ENCODE assay signal across 7 mouse cellular contexts in the genomic region with DNA sequence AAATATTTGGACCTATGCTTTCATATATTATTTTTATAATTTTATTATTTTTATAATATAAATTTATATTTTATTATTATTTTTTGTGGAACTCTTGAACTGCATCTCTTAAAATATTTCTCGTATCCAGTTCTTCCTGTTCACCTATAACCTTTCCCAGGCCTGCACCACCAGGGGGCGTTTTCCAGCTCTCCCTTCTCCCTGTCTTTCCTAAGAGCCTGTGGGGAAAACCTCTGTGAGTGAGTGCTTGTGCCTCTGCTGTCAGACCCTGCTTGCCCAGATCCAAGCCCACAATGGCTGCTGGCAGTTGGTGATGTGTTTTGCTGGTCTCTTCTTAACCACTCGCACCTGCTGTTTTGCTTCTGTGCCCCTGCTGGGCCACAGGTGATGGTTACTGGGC. TPM values are rescaled to one million over a fixed set of nuclear protein-coding genes. Genes with fewer than 3 reads are reported as not detected.
DNase-seq lines count a peak whose midpoint lies in the region; ATAC-seq lines count a peak whose summit lies in the region.

No protein-coding gene starts in this region.

- no peak overlapping the region for H3K9ac ChIP-seq in forebrain, embryonic 15.5 days (replicated peaks)

- H3K27ac ChIP-seq in forebrain, embryonic 15.5 days (replicated peaks), result no peak overlapping the region

- no peak overlapping the region for H3K4me3 ChIP-seq in forebrain, embryonic 15.5 days

- H3K9me3 ChIP-seq in forebrain, embryonic 15.5 days, result no peaks in the 10 kb centered on the region

- ATAC-seq in forebrain, embryonic 15.5 days (replicated peaks), result 0 out of 2 replicates have a peak, but pooled peaks have one; percentile 53
- 0 out of 2 replicates have a peak, but pooled peaks have one; percentile 44 for ATAC-seq in megakaryocyte progenitor cell, adult 5-6 weeks (replicated peaks; ENCODE audit: poor library complexity)

- DNase-seq in A20 (ENCODE audit: low read depth, low spot score) (peak; percentile 43), ES-CJ7 (ENCODE audit: low read depth, low spot score) (peak; percentile 83)
- peak; percentile 61 for DNase-seq in c-Kit-positive CD71-positive TER-119-positive erythroid progenitor cells, embryonic 14.5 days (ENCODE audit: low spot score)
- DNase-seq in kidney, postnatal 36 days, result peak; percentile 67 to 85
- peak; percentile 21 for DNase-seq in spleen, adult 12 weeks (ENCODE audit: low spot score)

- no peaks in the 10 kb centered on the region for H3K27me3 ChIP-seq in forebrain, embryonic 15.5 days

- WGBS in forebrain, embryonic 15.5 days, result 19% methylated on average over 3 of the region's 3 CpGs

- no peaks in the 10 kb centered on the region for H3K36me3 ChIP-seq in forebrain, embryonic 15.5 days

- no peak overlapping the region for H3K4me2 ChIP-seq in forebrain, embryonic 15.5 days (replicated peaks)

- H3K4me1 ChIP-seq in forebrain, embryonic 15.5 days, result no peaks in the 10 kb centered on the region

RNA-seq across cellular contexts. Expression of gene Tgfa, which starts 53.2 kb away (rescaled TPM):
- 11.5 and 12.6 TPM in 2 replicates for polyA plus RNA-seq in forebrain, embryonic 15.5 days (2015; fragmentation: Nextera tagmentation; extraction: Ambion mirVana)
- 0.52 and 0.71 TPM in 2 replicates for total RNA-seq in megakaryocyte progenitor cell, adult 5-6 weeks (2015)
- 0.20 TPM in 1 of 2 replicates, not detected in the other for total RNA-seq in megakaryocyte progenitor cell, adult 5-6 weeks (2017)

Comparison
In these comparisons a context has a peak if more than half of its experiments do, and no peak if none do; other contexts are left out.
1. DNase-seq: peak in every context shown above with its lines; median percentile 83 in ES-CJ7; 76 in kidney, postnatal 36 days; 61 in c-Kit-positive CD71-positive TER-119-positive erythroid progenitor cells, embryonic 14.5 days; 43 in A20; 21 in spleen, adult 12 weeks.